Mouse (Mus musculus) liver, embryonic 18 days (tissue): ENCODE results near the gene Cyct. TPM values are rescaled to one million over a fixed set of nuclear protein-coding genes. Genes with fewer than 3 reads are reported as not detected.

Experiments used
- polyA plus RNA-seq: library from polyadenylated mRNA; depleted of rRNA; stranded (reverse); fragments of >200 nt; gene quantifications from 2 replicates; pipeline ENCODE4 v1.2.3, GENCODE M21; 2012; rRNA removed

The Cyct gene
- polyA plus RNA-seq: not detected in 2 replicates

DNA sequence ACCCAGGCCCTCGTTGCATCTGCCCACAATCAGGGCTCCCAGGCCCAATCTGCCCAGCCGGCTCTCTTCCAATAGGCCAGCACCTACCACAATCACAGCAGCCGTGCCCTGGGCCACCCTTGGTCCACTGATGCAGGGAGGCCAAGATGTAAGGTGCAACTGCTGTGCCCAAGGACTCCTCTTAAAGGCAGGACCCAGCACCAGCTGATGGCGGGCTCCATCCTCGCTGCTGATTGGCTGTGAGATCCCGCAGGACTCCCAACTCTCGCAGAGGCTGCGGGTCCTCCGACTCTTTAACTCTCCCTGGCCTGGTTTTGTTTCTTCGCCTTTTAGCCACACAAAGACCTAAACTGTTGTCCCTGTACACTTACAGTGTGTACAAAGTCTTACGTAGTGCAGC, at the start of gene Cyct:
Gene Cyct (minus strand): TSS at position 225 of the 400 bp plus-strand sequence.

DNA sequence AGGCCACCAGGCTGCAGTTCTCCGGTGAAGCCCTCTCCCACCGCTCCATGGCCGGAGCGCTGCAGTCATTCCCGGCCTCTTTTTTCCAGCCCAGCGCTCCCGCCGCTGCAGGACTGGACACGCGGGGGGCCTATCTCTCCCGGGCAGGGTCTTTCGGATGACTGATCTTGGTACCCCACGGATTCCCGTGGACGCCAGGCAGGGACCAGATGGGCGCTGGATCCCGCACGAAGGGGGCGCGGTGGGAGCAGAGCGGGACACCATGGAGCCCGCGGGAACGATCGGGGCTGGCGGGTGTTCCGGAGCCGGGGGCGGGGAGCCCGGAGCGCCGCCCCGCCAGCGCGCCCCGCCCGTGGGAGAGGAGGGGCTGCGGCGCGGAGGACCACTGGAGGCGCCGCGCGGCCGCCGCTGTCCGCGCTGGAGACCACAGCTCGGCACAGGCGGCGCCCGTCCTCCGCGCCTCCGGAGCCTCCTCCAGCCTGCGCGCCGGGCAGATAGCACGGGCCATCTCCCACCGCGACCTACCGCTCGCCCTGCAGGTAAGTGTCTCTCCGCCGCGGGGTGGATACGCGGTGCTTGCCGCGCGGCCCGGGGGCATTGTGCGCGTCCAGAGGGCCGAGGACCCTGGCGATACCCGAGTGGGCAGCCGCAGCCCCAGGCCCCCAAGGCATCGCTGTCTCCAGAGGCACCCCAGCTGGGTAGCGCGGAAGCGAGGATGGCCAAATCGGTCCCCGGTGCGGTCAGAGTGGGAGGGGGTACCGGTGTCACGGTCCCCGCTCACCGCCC, 46.1 kb upstream of the Cyct start, which contains the start of gene Osbpl6:
Gene Osbpl6 (plus strand): TSS at position 358 of the 786 bp plus-strand sequence.

DNA sequence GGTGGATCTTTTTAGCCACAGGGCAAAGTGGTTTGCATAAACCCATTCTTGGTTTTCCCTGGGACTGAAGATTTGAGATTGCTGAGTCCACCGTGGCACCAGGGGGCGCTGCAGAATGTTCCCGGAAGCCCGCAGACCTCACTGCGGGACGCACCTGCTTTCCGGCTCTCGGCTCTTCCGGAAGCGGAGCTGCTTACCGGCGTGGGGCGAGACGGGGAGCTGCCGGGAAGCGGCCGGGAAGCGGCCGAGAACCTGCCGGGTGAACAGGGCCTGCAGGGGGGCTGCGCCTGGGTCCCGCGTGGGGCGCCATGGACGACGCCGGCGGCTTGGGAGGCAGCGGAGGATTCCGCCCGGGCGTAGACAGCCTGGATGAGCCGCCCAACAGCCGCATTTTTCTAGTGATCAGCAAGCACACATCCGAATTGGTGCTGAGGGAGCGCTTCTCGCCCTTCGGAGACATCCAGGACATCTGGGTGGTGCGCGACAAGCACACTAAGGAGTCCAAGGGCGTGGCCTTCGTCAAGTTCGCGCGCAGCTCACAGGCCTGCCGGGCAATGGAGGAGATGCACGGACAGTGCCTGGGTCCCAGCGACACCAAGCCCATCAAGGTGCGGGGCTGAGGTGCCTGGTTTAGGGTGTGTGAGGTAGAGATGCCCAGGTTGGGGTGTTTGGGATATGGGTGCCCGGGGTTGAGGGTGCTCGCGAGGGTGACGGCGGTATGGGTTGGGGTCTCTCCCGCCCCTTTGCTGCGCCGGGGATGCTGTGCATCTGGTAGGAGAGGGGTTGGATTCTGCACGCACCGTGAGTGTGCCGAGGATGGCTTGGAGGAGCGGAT, 9.8 kb upstream of the Cyct start, which contains the start of gene Rbm45:
Gene Rbm45 (plus strand): TSS at position 164 of the 835 bp plus-strand sequence.

DNA sequence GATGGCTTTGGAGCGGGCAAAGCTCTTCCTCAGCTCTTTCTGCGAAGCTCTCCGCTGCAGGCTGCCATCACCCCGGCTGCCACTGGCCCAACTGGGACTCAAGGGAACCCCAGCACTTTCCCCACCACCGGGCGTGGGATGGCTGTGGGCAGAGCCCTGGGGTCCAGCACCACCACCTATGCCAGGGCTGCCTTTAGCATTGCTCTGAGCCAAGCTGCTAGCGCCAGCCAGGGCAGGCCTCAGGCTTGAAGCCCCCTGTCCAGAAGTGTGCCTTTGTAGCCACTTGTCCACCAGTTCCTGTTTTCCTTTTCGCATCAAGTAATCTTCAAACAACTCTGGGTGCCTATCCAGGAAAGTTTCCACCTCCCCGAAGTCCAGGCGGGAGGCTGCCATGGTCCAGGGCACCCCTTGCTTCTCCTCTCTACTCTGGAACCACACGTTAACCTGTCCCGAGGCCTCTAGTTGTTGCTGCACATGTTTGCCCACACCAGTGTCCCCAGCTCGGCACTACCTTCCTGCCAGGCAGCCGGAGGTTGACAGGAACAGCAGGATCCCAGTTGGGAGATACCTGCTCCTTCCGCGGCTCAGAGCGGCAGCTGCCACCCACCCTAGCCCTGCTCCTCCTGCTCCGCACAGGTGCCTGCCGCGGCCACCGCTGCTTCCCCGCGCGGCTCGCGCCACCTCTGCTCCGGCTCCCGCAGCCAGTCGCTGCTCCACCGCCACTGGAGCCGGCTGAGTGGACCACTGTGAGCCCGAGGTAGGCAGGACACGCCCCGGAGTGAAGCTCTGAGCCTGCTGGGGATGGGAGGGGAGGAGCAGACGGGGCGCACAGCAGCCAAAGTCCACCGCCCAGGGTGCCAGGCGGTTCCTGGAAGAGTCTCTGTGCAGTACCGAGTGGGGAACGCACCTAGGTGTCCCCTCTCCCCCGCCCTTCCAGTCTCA, 21.8 kb downstream of the Cyct start, which contains the start of gene Pde11a:
Gene Pde11a (minus strand): TSS at position 560 of the 942 bp plus-strand sequence.

Other genes starting within 250 kb of the Cyct start
- 0.07 and 0.08 TPM in 2 replicates for gene Pde11a, start 21.7 kb downstream of the Cyct start, polyA plus RNA-seq
- 7.2 and 7.5 TPM in 2 replicates for gene Rbm45, start 9.5 kb upstream of the Cyct start, polyA plus RNA-seq
- gene Osbpl6, start 46.1 kb upstream of the Cyct start, polyA plus RNA-seq: 0.12 and 0.23 TPM in 2 replicates